Mouse (Mus musculus) heart, adult 2 months (tissue): ENCODE measurements at regions not wholly inside any gene's neighbourhood (a gene's known extent, or its start where the extent isn't known, plus 50 kb on each side); places are given as distances from the start of the nearest gene placed in this dataset.
"Not testable (repeated sequence)": the region's sequence is repeated elsewhere in the genome, so short reads cannot be mapped to it uniquely, and the experiment has no call there.

ENCODE experiments used
- CTCF ChIP-seq: fragments of 200-600 bp; IDR thresholded peaks from 2 replicates; pipeline ENCODE4 v1.8.1; 2022; ENCODE audit warnings: antibody characterized with exemption, mild to moderate bottlenecking, moderate library complexity
- EP300 ChIP-seq: fragments of 200-500 bp; IDR thresholded peaks from 2 replicates; pipeline ENCODE4 v1.6.1; 2011; ENCODE audit warnings: low read depth, low read length, control low read depth; ENCODE audit not compliant: insufficient read depth
- POLR2A ChIP-seq: fragments of 200-500 bp; IDR thresholded peaks from 2 replicates; pipeline ENCODE4 v1.6.1; 2011; ENCODE audit warnings: mild to moderate bottlenecking, low read depth, low read length, control low read depth; ENCODE audit not compliant: insufficient read depth

DNA sequence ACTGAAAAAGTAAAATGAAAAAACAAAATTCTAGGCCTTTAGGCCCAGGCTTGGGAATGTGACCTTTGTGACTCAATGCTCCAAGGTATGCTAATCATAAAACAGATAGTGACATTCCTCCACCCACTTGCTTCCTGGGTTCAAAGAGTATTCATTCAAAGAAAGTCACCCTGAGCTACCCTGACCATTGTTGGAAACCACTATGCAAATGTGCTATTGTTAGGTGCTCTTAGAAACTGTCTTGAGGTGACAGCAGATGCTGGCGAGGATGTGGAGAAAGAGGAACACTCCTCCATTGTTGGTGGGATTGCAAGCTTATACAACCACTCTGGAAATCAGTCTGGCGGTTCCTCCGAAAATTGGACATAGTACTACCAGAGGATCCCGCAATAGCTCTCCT lies 1075.7 kb downstream of the Ankrd7 start:
- TF ChIP-seq CTCF, EP300, POLR2A: not testable (repeated sequence)
